Mouse (Mus musculus) kidney, embryonic 16.5 days (tissue): Measurements from ENCODE around the gene Cacna1i. TPM values are rescaled to one million over a fixed set of nuclear protein-coding genes. Genes with fewer than 3 reads are reported as not detected.

Source experiments
- ATAC-seq: fragments of 200-750 bp; cut with Nextera tagmentation; 2 replicates; pipeline ENCODE4 v1.8.0; 2017; ENCODE audit warnings: moderate TSS enrichment; ENCODE audit not compliant: low FRiP score, low TSS enrichment
- H3K27ac ChIP-seq: fragments of 300-500 bp; sonication (generic); 2 replicates; pipeline ENCODE4 v1.5.1; 2014; ENCODE audit warnings: low read length
- H3K27me3 ChIP-seq: fragments of 300-500 bp; sonication (generic); 2 replicates; pipeline ENCODE4 v1.6.1; 2014; ENCODE audit warnings: low read length, control low read depth, mixed read lengths; ENCODE audit not compliant: insufficient read depth
- H3K36me3 ChIP-seq: fragments of 300-500 bp; sonication (generic); 2 replicates; pipeline ENCODE4 v1.6.1; 2014; ENCODE audit warnings: low read length, control low read depth, mixed read lengths; ENCODE audit not compliant: insufficient read depth
- H3K4me1 ChIP-seq: fragments of 300-500 bp; sonication (generic); 2 replicates; pipeline ENCODE4 v1.6.1; 2014; ENCODE audit warnings: low read length, control low read depth, mixed read lengths; ENCODE audit not compliant: insufficient read depth
- H3K4me2 ChIP-seq: fragments of 300-500 bp; sonication (generic); replicated peaks from 2 replicates; pipeline ENCODE4 v1.6.1; 2014; ENCODE audit warnings: low read depth, low read length
- H3K4me3 ChIP-seq: fragments of 300-500 bp; sonication (generic); 2 replicates; pipeline ENCODE4 v1.5.1; 2014; ENCODE audit warnings: mild to moderate bottlenecking, low read length
- H3K9ac ChIP-seq: fragments of 300-500 bp; sonication (generic); replicated peaks from 2 replicates; pipeline ENCODE4 v1.6.1; 2014; ENCODE audit warnings: low read length
- H3K9me3 ChIP-seq: fragments of 300-500 bp; sonication (generic); 2 replicates; pipeline ENCODE4 v1.6.1; 2016; ENCODE audit warnings: low read length, control low read depth
- WGBS: fragments of 180-500 bp; shearing (Covaris S2); extraction: QIAGEN DNeasy Blood & Tissue Kit; methylation state at CpG from one replicate; pipeline ENCODE4 v1.1.7; 2014; 5-methylcytosine and 5-hydroxymethylcytosine counted together
- polyA plus RNA-seq: library from polyadenylated mRNA; unstranded; fragments of >200 nt; fragmentation: Nextera tagmentation; extraction: Ambion mirVana; gene quantifications from 2 replicates; pipeline ENCODE4 v1.2.1, GENCODE M21; 2015

Cacna1i gene
- polyA plus RNA-seq, 1 experiment from 2014 or later: not detected

DNA sequence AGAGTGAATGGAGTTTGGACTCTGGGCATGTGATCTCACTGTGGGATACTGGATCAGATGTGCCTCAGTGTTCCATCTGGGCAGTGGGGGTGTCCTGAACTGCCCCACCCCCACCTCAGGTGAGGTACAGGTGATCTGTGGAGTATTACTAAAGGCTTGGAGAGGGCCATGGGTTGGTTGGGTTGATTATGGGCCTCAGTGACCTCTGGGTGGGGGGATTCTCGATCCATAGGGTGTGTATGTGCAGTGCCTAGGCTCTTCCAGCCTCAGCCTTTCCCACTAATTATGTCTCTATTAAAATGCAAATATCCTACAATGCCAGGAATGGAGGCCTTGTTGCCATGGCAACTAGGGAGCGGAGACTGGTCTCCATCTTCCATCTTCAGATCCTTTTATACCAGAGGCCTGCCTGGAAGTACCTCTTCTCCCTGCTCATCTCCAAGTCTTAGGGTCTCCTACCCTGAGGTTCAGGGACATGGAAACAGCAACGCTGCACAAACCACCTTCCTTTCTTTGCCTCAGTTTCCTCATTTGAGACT, 15.1 kb upstream of the Cacna1i start:
- no peaks in the 10 kb centered on the region for H3K27me3 ChIP-seq
- H3K9ac ChIP-seq: no peak overlapping the region
- 88% methylated on average over 3 of the region's 3 CpGs for WGBS
- no peak for ATAC-seq
- no peak overlapping the region for H3K4me3 ChIP-seq
- peaks cover 8% of the 10 kb centered on the region; the same call in 1 of the 2 replicates for H3K9me3 ChIP-seq
- H3K4me2 ChIP-seq: no peak overlapping the region
- no peaks in the 10 kb centered on the region for H3K4me1 ChIP-seq
- no peak overlapping the region for H3K27ac ChIP-seq
- H3K36me3 ChIP-seq: no peaks in the 10 kb centered on the region

DNA sequence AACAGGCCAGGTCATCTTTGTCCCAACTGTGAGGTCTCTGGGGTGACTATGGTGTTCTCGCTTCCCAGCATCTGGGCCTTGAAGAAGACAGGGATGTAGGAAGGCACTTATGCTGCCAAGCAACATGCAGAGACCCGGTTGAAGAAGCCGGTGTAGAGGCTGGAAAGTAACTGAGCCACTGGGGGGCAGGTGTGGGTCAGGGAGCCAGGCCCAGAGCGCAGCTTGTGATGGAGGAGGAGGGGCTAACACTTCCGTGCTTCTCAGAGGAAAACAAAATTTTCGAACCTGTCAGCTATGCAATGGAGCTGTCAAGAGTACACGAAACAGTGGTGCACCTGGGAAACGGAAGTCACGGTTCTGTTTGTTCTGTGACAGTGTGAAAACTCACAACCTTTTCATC, 9.9 kb upstream of the Cacna1i start:
- 43% methylated on average over 9 of the region's 9 CpGs for WGBS
- Histone ChIP-seq H3K27me3 (no peaks in the 10 kb centered on the region), H3K4me2 (no peak overlapping the region), H3K27ac (no peak overlapping the region), H3K36me3 (no peaks in the 10 kb centered on the region), H3K4me1 (no peaks in the 10 kb centered on the region), H3K4me3 (no peak overlapping the region), H3K9me3 (no peaks in the 10 kb centered on the region), H3K9ac (no peak overlapping the region)
- no peak for ATAC-seq

GRCm38 (mm10) chr15:80277625-80278024, 9.4 kb upstream of the Cacna1i start:
- Histone ChIP-seq H3K4me3 (no peak overlapping the region), H3K4me2 (no peak overlapping the region), H3K36me3 (no peaks in the 10 kb centered on the region), H3K9ac (no peak overlapping the region), H3K27ac (no peak overlapping the region), H3K4me1 (no peaks in the 10 kb centered on the region), H3K9me3 (no peaks in the 10 kb centered on the region), H3K27me3 (no peaks in the 10 kb centered on the region; the same call in 1 of the 2 replicates)
- ATAC-seq: no peak
- 3% methylated on average over 6 of the region's 6 CpGs for WGBS

DNA sequence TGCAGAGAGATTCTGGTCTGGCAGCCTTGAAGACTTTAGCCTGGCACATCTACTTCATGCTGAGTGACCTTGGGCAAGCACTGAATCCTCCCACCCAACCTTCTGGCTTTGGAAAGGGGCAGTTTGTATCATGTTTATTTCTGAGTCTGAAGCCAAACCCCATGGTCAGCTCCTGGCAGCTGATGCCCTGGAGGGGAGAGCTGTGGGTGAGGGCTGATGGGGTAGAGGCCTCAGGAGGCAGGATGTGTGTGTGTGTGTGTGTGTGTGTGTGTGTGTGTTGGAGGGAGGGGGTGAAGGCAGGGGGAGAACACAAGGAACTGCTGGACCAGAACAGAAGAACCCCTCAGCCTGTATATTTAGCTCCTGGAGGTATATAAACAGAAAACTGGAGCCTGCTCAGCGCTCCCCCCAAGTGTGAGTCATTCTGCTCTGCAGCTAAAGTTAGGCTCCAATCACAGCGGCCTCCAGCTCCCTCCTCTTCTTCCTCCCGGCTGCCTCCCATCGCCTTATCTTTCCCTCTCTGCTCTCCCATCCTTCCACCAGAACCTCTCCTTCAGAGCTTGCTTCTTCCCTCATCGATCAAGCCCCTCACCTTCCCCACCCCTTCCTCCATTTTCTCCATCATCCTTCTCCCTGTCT, 8.8 kb upstream of the Cacna1i start:
- Histone ChIP-seq H3K4me1 (no peaks in the 10 kb centered on the region), H3K4me3 (no peak overlapping the region), H3K27me3 (no peaks in the 10 kb centered on the region; the same call in 1 of the 2 replicates), H3K27ac (no peak overlapping the region), H3K9ac (no peak overlapping the region), H3K36me3 (no peaks in the 10 kb centered on the region), H3K4me2 (no peak overlapping the region), H3K9me3 (no peaks in the 10 kb centered on the region)
- ATAC-seq: no peak
- WGBS: 79% methylated on average over 5 of the region's 5 CpGs

- H3K36me3 ChIP-seq: no peaks in the 10 kb centered on the region
- no peak overlapping the region for H3K4me3 ChIP-seq
- no peak overlapping the region for H3K27ac ChIP-seq
- 86% methylated on average over 2 of the region's 2 CpGs for WGBS
- no peak overlapping the region for H3K9ac ChIP-seq
- H3K4me2 ChIP-seq: no peak overlapping the region
- no peaks in the 10 kb centered on the region for H3K9me3 ChIP-seq
- peaks cover 4% of the 10 kb centered on the region for H3K27me3 ChIP-seq
- H3K4me1 ChIP-seq: no peaks in the 10 kb centered on the region
- ATAC-seq: no peak
These were observed 8.0 kb upstream of the Cacna1i start for GRCm38 (mm10) chr15:80279053-80279452.

GRCm38 (mm10) chr15:80280646-80281045, 6.4 kb upstream of the Cacna1i start:
- Histone ChIP-seq H3K27ac (no peak overlapping the region), H3K9me3 (no peaks in the 10 kb centered on the region), H3K27me3 (peaks cover 20% of the 10 kb centered on the region), H3K4me1 (no peaks in the 10 kb centered on the region), H3K4me3 (no peak overlapping the region), H3K9ac (no peak overlapping the region), H3K36me3 (no peaks in the 10 kb centered on the region), H3K4me2 (no peak overlapping the region)
- no peak for ATAC-seq
- 25% methylated on average over 6 of the region's 6 CpGs for WGBS

- H3K9me3 ChIP-seq: no peaks in the 10 kb centered on the region
- no peaks in the 10 kb centered on the region for H3K36me3 ChIP-seq
- H3K9ac ChIP-seq: no peak overlapping the region
- peak overlapping the region; percentile 49 for H3K4me3 ChIP-seq
- 4% methylated on average over 23 of the region's 23 CpGs for WGBS
- H3K27me3 ChIP-seq: peaks cover 69% of the 10 kb centered on the region
- 0 out of 2 replicates have a peak, but pooled peaks cover 4% of the 10 kb centered on the region for H3K4me1 ChIP-seq
- no peak for ATAC-seq
- no peak overlapping the region for H3K27ac ChIP-seq
- H3K4me2 ChIP-seq: peak overlapping the region; percentile 92
These were observed 998 bp downstream of the Cacna1i start for GRCm38 (mm10) chr15:80288036-80288435.

DNA sequence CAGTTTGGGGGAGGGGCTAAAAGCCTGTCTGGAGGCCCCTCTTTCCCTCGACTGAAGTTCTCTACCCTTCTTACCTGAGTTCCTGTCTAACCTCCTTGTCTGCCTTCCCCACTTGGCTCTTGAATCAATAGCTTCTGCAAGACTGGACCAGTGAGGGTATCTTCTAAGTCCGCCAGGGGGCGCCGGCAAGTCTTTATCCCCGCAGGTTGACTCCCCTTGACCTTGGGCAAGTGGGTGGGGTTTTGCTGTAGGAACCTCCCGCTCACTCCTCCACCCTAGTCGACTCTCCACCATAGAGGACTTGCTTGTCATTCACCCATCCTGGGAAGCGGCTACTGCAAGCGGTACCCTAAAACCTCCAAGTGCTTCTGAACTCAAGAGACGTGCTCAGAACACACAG, 2.4 kb downstream of the Cacna1i start:
- no peak overlapping the region for H3K4me3 ChIP-seq
- H3K9ac ChIP-seq: no peak overlapping the region
- H3K36me3 ChIP-seq: no peaks in the 10 kb centered on the region
- no peak overlapping the region for H3K27ac ChIP-seq
- no peak overlapping the region for H3K4me2 ChIP-seq
- peaks cover 61% of the 10 kb centered on the region for H3K27me3 ChIP-seq
- ATAC-seq: no peak
- no peaks in the 10 kb centered on the region for H3K9me3 ChIP-seq
- 10% methylated on average over 10 of the region's 10 CpGs for WGBS
- 0 out of 2 replicates have a peak, but pooled peaks cover 4% of the 10 kb centered on the region for H3K4me1 ChIP-seq

GRCm38 (mm10) chr15:80297146-80297545, 10.1 kb downstream of the Cacna1i start:
- Histone ChIP-seq H3K9me3 (peaks cover 3% of the 10 kb centered on the region; the same call in 1 of the 2 replicates), H3K4me2 (no peak overlapping the region), H3K4me1 (no peaks in the 10 kb centered on the region), H3K27me3 (no peaks in the 10 kb centered on the region), H3K4me3 (no peak overlapping the region), H3K36me3 (no peaks in the 10 kb centered on the region), H3K27ac (no peak overlapping the region), H3K9ac (no peak overlapping the region)
- ATAC-seq: no peak
- WGBS: 98% methylated on average over 1 of the region's 1 CpGs

DNA sequence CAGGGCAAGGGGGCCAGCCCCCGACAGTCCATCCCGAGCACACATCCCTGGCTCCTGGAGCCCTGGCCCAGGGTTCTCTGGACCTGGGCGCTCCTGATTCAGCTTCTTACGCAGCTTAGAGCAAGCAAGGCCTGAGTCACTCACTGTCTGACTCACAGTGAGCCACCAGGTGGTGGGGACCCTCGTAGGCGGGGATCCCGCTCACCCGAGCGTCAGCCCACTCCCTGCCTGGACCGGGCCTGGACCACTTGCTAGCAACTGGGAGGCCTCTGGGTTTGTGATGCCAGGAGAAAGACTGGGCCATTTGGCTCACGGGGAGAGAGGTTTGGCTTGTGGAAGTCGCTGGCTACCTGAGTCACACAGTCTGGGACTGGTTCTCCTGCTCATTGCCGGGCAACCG, 16.7 kb downstream of the Cacna1i start:
- H3K9me3 ChIP-seq: no peaks in the 10 kb centered on the region
- H3K4me1 ChIP-seq: no peaks in the 10 kb centered on the region
- H3K27me3 ChIP-seq: no peaks in the 10 kb centered on the region
- H3K9ac ChIP-seq: no peak overlapping the region
- no peak overlapping the region for H3K27ac ChIP-seq
- H3K4me2 ChIP-seq: no peak overlapping the region
- 0 out of 2 replicates have a peak, but pooled peaks have one; percentile 31 for ATAC-seq
- 42% methylated on average over 14 of the region's 14 CpGs for WGBS
- H3K4me3 ChIP-seq: no peak overlapping the region
- no peaks in the 10 kb centered on the region for H3K36me3 ChIP-seq
